Mouse (Mus musculus) intestine, embryonic 14.5 days (tissue): ENCODE data around the gene AC109138.7. TPM values are rescaled to one million over a fixed set of nuclear protein-coding genes. Genes with fewer than 3 reads are reported as not detected.

Experiments
- ATAC-seq: fragments of 200-750 bp; cut with Nextera tagmentation; replicated peaks from 2 replicates; pipeline ENCODE4 v1.8.0; 2017; ENCODE audit warnings: low read depth, moderate number of reproducible peaks, moderate TSS enrichment, moderate library complexity; ENCODE audit not compliant: low FRiP score, low TSS enrichment
- DNase-seq: peaks from one replicate; pipeline ENCODE4 v3.0.0-alpha.2; 2018; ENCODE audit warnings: low spot score
- H3K27ac ChIP-seq: fragments of 300-500 bp; sonication (generic); 2 replicates; pipeline ENCODE4 v1.5.1; 2014; ENCODE audit warnings: low read depth, mild to moderate bottlenecking, control low read depth
- H3K27me3 ChIP-seq: fragments of 300-500 bp; sonication (generic); replicated peaks from 2 replicates; pipeline ENCODE4 v1.6.1; 2014; ENCODE audit warnings: low read length, control low read depth; ENCODE audit not compliant: control insufficient read depth, insufficient read depth
- H3K36me3 ChIP-seq: fragments of 300-500 bp; sonication (generic); 2 replicates; pipeline ENCODE4 v1.6.1; 2014; ENCODE audit warnings: low read length, control low read depth; ENCODE audit not compliant: control insufficient read depth, insufficient read depth
- H3K4me1 ChIP-seq: fragments of 300-500 bp; sonication (generic); replicated peaks from 2 replicates; pipeline ENCODE4 v1.6.1; 2014; ENCODE audit warnings: low read length, control low read depth, mixed read lengths; ENCODE audit not compliant: control insufficient read depth, insufficient read depth
- H3K4me2 ChIP-seq: fragments of 300-500 bp; sonication (generic); 2 replicates; pipeline ENCODE4 v1.6.1; 2014; ENCODE audit warnings: low read length
- H3K4me3 ChIP-seq: fragments of 300-500 bp; sonication (generic); 2 replicates; pipeline ENCODE4 v1.5.1; 2014; ENCODE audit warnings: low read depth, low read length, control low read depth, mixed read lengths
- H3K9ac ChIP-seq: fragments of 300-500 bp; sonication (generic); 2 replicates; pipeline ENCODE4 v1.6.1; 2014; ENCODE audit warnings: mild to moderate bottlenecking, low read length
- H3K9me3 ChIP-seq: fragments of 300-500 bp; sonication (generic); 2 replicates; pipeline ENCODE4 v1.6.1; 2016; ENCODE audit warnings: low read length, control low read depth; ENCODE audit not compliant: control insufficient read depth
- WGBS: fragments of 180-500 bp; shearing (Covaris S2); extraction: QIAGEN DNeasy Blood & Tissue Kit; methylation state at CpG from one replicate; pipeline ENCODE4 v1.1.7; 2014; 5-methylcytosine and 5-hydroxymethylcytosine counted together
- microRNA-seq: library from miRNA; unstranded; fragments of <30 nt; microRNA quantifications from one replicate; pipeline ENCODE4, GENCODE M21; 2016
- polyA plus RNA-seq: library from polyadenylated mRNA; unstranded; fragments of >200 nt; fragmentation: Nextera tagmentation; extraction: Ambion mirVana; gene quantifications from 2 replicates; pipeline ENCODE4 v1.2.1, GENCODE M21; 2014

Gene AC109138.7
- polyA plus RNA-seq, 1 experiment from 2014 or later: not detected

GRCm38 (mm10) chr19:4270972-4271371 is 56.8 kb downstream of the AC109138.7 start:
- DNase-seq (no peak), ATAC-seq (no peak)
- Histone ChIP-seq H3K4me3 (no peak overlapping the region), H3K36me3 (no peaks in the 10 kb centered on the region; the same call in 1 of the 2 replicates), H3K9me3 (0 out of 2 replicates have a peak, but pooled peaks cover 1% of the 10 kb centered on the region), H3K9ac (no peak overlapping the region), H3K27me3 (no peaks in the 10 kb centered on the region; the same call in 1 of the 2 replicates), H3K4me2 (no peak overlapping the region), H3K27ac (no peak overlapping the region), H3K4me1 (no peaks in the 10 kb centered on the region)
- WGBS: 95% methylated on average over 11 of the region's 11 CpGs

- peaks cover 4% of the 10 kb centered on the region; the same call in 1 of the 2 replicates for H3K4me1 ChIP-seq
- ATAC-seq: no peak
- WGBS: 93% methylated on average over 1 of the region's 1 CpGs
- no peaks in the 10 kb centered on the region for H3K36me3 ChIP-seq
- no peaks in the 10 kb centered on the region for H3K27me3 ChIP-seq
- no peak overlapping the region for H3K27ac ChIP-seq
- no peak overlapping the region for H3K4me2 ChIP-seq
- DNase-seq: no peak
- H3K9ac ChIP-seq: no peak overlapping the region
- H3K9me3 ChIP-seq: 0 out of 2 replicates have a peak, but pooled peaks cover 4% of the 10 kb centered on the region
- H3K4me3 ChIP-seq: no peak overlapping the region
Measured at GRCm38 (mm10) chr19:4279487-4279886, 65.3 kb downstream of the AC109138.7 start.

- Histone ChIP-seq H3K9ac (no peak overlapping the region), H3K9me3 (0 out of 2 replicates have a peak, but pooled peaks cover 4% of the 10 kb centered on the region), H3K4me3 (no peak overlapping the region), H3K27me3 (no peaks in the 10 kb centered on the region), H3K27ac (no peak overlapping the region), H3K4me2 (no peak overlapping the region), H3K4me1 (peaks cover 4% of the 10 kb centered on the region; the same call in 1 of the 2 replicates), H3K36me3 (0 out of 2 replicates have a peak, but pooled peaks cover 2% of the 10 kb centered on the region)
- no peak for DNase-seq
- ATAC-seq: no peak
- WGBS: 93% methylated on average over 9 of the region's 9 CpGs
Measured at GRCm38 (mm10) chr19:4280425-4280824, 66.3 kb downstream of the AC109138.7 start.

Small RNAs within 50 kb of the gene (microRNA-seq; reads per million reads assigned to microRNA genes)
- gene Gm26115 (not detected), gene Mir6985 (0.76 reads per million)

Other genes starting within 250 kb of the AC109138.7 start
- gene Aldh3b2, start 242.0 kb upstream of the AC109138.7 start, polyA plus RNA-seq: 0.99 and 1.0 TPM in 2 replicates
- 13.0 and 13.5 TPM in 2 replicates for gene Acy3, start 227.8 kb upstream of the AC109138.7 start, polyA plus RNA-seq
- gene Tbx10, start 221.6 kb upstream of the AC109138.7 start, polyA plus RNA-seq: 0.13 and 0.16 TPM in 2 replicates
- 42.1 and 42.7 TPM in 2 replicates for gene Nudt8, start 213.8 kb upstream of the AC109138.7 start, polyA plus RNA-seq
- 2.4 and 2.9 TPM in 2 replicates for gene Gm49405, start 213.7 kb upstream of the AC109138.7 start, polyA plus RNA-seq
- gene Doc2g, start 211.0 kb upstream of the AC109138.7 start, polyA plus RNA-seq: 3.6 and 3.9 TPM in 2 replicates
- 247 and 248 TPM in 2 replicates for gene Ndufv1, start 201.6 kb upstream of the AC109138.7 start, polyA plus RNA-seq
- 746 and 810 TPM in 2 replicates for gene Gstp1, start 176.4 kb upstream of the AC109138.7 start, polyA plus RNA-seq
- gene Gstp2, start 168.3 kb upstream of the AC109138.7 start, polyA plus RNA-seq: 7.8 and 8.8 TPM in 2 replicates
- 1.0 and 1.3 TPM in 2 replicates for gene Gstp3, start 154.8 kb upstream of the AC109138.7 start, polyA plus RNA-seq
- 0.57 TPM in 1 of 2 replicates, not detected in the other for gene Cabp2, start 132.8 kb upstream of the AC109138.7 start, polyA plus RNA-seq
- gene Cdk2ap2, start 117.2 kb upstream of the AC109138.7 start, polyA plus RNA-seq: 87.4 and 103 TPM in 2 replicates
- 13.3 and 14.3 TPM in 2 replicates for gene Pitpnm1, start 114.4 kb upstream of the AC109138.7 start, polyA plus RNA-seq
- 89.7 and 96.0 TPM in 2 replicates for gene Aip, start 88.5 kb upstream of the AC109138.7 start, polyA plus RNA-seq
- gene Gpr152, start 74.6 kb upstream of the AC109138.7 start, polyA plus RNA-seq: not detected in 2 replicates
- gene Cabp4, start 70.3 kb upstream of the AC109138.7 start, polyA plus RNA-seq: 0.08 TPM in 1 of 2 replicates, not detected in the other
- 174 and 189 TPM in 2 replicates for gene Coro1b, start 65.7 kb upstream of the AC109138.7 start, polyA plus RNA-seq
- 3.1 and 3.3 TPM in 2 replicates for gene Ptprcap, start 60.8 kb upstream of the AC109138.7 start, polyA plus RNA-seq
- gene Rps6kb2, start 51.0 kb upstream of the AC109138.7 start, polyA plus RNA-seq: 37.4 and 40.6 TPM in 2 replicates
- gene Carns1, start 38.9 kb upstream of the AC109138.7 start, polyA plus RNA-seq: 2.3 and 3.1 TPM in 2 replicates
- gene Tbc1d10c, start 23.1 kb upstream of the AC109138.7 start, polyA plus RNA-seq: 3.9 and 4.4 TPM in 2 replicates
- gene Ppp1ca, start 22.3 kb upstream of the AC109138.7 start, polyA plus RNA-seq: 837 and 863 TPM in 2 replicates
- 33.2 and 38.3 TPM in 2 replicates for gene Rad9a, start 12.7 kb upstream of the AC109138.7 start, polyA plus RNA-seq
- 6.9 and 7.5 TPM in 2 replicates for gene Clcf1, start 119 bp upstream of the AC109138.7 start, polyA plus RNA-seq
- 30.8 and 30.9 TPM in 2 replicates for gene Pold4, start 17.5 kb downstream of the AC109138.7 start, polyA plus RNA-seq
- 21.7 and 25.4 TPM in 2 replicates for gene Ssh3, start 54.8 kb downstream of the AC109138.7 start, polyA plus RNA-seq
- gene Ankrd13d, start 68.8 kb downstream of the AC109138.7 start, polyA plus RNA-seq: 6.4 and 7.8 TPM in 2 replicates
- 19.2 and 21.9 TPM in 2 replicates for gene Grk2, start 91.9 kb downstream of the AC109138.7 start, polyA plus RNA-seq
- 51.7 and 56.7 TPM in 2 replicates for gene Kdm2a, start 183.9 kb downstream of the AC109138.7 start, polyA plus RNA-seq
- gene Rhod, start 225.1 kb downstream of the AC109138.7 start, polyA plus RNA-seq: 22.1 and 30.9 TPM in 2 replicates